Mouse (Mus musculus) neural tube, embryonic 12.5 days (tissue): Measurements from ENCODE around the gene Haus4. TPM values are rescaled to one million over a fixed set of nuclear protein-coding genes. Genes with fewer than 3 reads are reported as not detected.

ENCODE experiments used
- ATAC-seq: fragments of 200-750 bp; cut with Nextera tagmentation; 2 replicates; pipeline ENCODE4 v1.8.0; 2017; ENCODE audit warnings: low read depth, mild to moderate bottlenecking, moderate TSS enrichment, moderate library complexity; ENCODE audit not compliant: low FRiP score
- H3K27ac ChIP-seq: fragments of 300-500 bp; sonication (generic); 2 replicates; pipeline ENCODE4 v1.5.1; 2016
- H3K27me3 ChIP-seq: fragments of 300-500 bp; sonication (generic); replicated peaks from 2 replicates; pipeline ENCODE4 v1.6.1; 2016; ENCODE audit warnings: mild to moderate bottlenecking
- H3K36me3 ChIP-seq: fragments of 300-500 bp; sonication (generic); 2 replicates; pipeline ENCODE4 v1.6.1; 2016; ENCODE audit warnings: mild to moderate bottlenecking
- H3K4me1 ChIP-seq: fragments of 300-500 bp; sonication (generic); 2 replicates; pipeline ENCODE4 v1.6.1; 2016
- H3K4me2 ChIP-seq: fragments of 300-500 bp; sonication (generic); replicated peaks from 2 replicates; pipeline ENCODE4 v1.6.1; 2016; ENCODE audit warnings: mild to moderate bottlenecking
- H3K4me3 ChIP-seq: fragments of 300-500 bp; sonication (generic); 2 replicates; pipeline ENCODE4 v1.5.1; 2016
- H3K9ac ChIP-seq: fragments of 300-500 bp; sonication (generic); 2 replicates; pipeline ENCODE4 v1.6.1; 2016; ENCODE audit warnings: mild to moderate bottlenecking
- H3K9me3 ChIP-seq: fragments of 300-500 bp; sonication (generic); 2 replicates; pipeline ENCODE4 v1.6.1; 2016; ENCODE audit warnings: mild to moderate bottlenecking
- WGBS: fragments of 180-500 bp; shearing (Covaris S2); methylation state at CpG from one replicate; pipeline ENCODE4 v1.1.7; 2016; 5-methylcytosine and 5-hydroxymethylcytosine counted together
- polyA plus RNA-seq: library from polyadenylated mRNA; unstranded; fragments of >200 nt; fragmentation: Nextera tagmentation; extraction: Ambion mirVana; gene quantifications from 2 replicates; pipeline ENCODE4 v1.2.1, GENCODE M21; 2016

The Haus4 gene
- polyA plus RNA-seq, 1 experiment from 2014 or later = 37.9 TPM

DNA sequence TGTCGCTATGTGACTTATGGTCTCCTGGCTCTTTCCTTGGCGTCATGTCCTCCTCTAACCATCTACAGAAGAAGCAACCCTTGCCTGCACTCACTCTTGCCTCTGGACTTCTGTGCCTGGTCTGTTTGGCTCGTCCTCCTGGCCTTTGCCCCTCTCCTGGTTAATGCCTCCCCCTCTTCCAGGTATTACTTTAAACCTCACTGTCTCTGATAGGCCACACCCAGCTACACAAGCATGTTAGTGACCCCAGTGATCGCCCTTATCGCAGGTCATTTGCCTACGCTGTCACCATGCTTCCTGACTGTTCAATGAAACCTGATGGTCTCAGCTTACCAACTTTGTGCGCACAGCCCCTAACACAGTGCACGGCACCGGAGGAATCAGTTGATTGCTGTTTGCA is 28.1 kb upstream of the Haus4 start:
- no peak overlapping the region for H3K27ac ChIP-seq
- H3K4me2 ChIP-seq = no peak overlapping the region
- H3K9ac ChIP-seq = no peak overlapping the region
- 93% methylated on average over 9 of the region's 9 CpGs for WGBS
- peaks cover 16% of the 10 kb centered on the region; the same call in 1 of the 2 replicates for H3K36me3 ChIP-seq
- ATAC-seq = no peak
- no peak overlapping the region for H3K4me3 ChIP-seq
- no peaks in the 10 kb centered on the region for H3K27me3 ChIP-seq
- H3K4me1 ChIP-seq = 0 out of 2 replicates have a peak, but pooled peaks cover 8% of the 10 kb centered on the region
- no peaks in the 10 kb centered on the region for H3K9me3 ChIP-seq

DNA sequence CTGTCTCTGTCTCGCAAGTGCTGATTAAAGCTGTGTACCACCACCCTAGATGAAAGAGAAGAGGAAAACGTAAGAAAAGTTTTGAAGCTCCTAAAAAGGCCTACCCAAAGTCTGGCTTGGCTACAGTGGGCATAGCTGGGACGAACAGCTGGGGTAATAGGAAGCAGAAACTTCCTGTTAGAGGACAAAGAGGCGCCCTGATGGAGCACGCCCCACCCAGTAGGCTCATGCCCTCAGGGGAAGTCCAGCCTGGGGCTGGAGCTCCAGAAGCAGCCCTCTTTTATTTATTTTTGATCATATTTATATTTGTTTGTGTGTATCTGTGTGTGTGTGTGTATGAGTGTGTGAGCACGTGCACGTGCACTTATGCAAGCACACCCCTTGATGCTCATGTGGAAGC is 25.2 kb upstream of the Haus4 start:
- no peak for ATAC-seq
- Histone ChIP-seq H3K27me3 (peaks cover 12% of the 10 kb centered on the region; the same call in 1 of the 2 replicates), H3K4me3 (no peak overlapping the region), H3K9ac (no peak overlapping the region), H3K9me3 (no peaks in the 10 kb centered on the region), H3K36me3 (peaks cover 13% of the 10 kb centered on the region; the same call in 1 of the 2 replicates), H3K4me2 (no peak overlapping the region), H3K27ac (no peak overlapping the region), H3K4me1 (peaks cover 36% of the 10 kb centered on the region)
- 88% methylated on average over 7 of the region's 7 CpGs for WGBS

DNA sequence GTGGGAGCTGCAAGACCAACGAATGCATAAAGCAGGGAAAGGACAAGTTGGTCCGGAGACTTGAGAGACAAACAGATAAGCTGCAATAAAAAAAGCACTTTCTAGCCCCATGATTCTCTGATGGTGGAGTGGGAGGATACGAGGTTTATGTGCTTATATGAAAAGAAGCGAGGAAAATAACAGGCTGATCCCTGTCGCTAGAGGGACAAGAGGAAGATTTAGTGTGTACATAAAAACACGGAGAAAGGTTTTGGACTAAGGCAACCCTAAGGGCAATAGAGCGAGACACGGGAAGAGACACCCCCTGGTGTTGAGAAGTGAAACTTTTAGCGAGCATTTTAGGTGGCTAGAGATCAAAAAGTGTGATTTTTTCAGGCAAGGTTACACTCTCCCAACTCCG is 23.6 kb upstream of the Haus4 start:
- ATAC-seq = 0 out of 2 replicates have a peak, but pooled peaks have one; percentile 2

DNA sequence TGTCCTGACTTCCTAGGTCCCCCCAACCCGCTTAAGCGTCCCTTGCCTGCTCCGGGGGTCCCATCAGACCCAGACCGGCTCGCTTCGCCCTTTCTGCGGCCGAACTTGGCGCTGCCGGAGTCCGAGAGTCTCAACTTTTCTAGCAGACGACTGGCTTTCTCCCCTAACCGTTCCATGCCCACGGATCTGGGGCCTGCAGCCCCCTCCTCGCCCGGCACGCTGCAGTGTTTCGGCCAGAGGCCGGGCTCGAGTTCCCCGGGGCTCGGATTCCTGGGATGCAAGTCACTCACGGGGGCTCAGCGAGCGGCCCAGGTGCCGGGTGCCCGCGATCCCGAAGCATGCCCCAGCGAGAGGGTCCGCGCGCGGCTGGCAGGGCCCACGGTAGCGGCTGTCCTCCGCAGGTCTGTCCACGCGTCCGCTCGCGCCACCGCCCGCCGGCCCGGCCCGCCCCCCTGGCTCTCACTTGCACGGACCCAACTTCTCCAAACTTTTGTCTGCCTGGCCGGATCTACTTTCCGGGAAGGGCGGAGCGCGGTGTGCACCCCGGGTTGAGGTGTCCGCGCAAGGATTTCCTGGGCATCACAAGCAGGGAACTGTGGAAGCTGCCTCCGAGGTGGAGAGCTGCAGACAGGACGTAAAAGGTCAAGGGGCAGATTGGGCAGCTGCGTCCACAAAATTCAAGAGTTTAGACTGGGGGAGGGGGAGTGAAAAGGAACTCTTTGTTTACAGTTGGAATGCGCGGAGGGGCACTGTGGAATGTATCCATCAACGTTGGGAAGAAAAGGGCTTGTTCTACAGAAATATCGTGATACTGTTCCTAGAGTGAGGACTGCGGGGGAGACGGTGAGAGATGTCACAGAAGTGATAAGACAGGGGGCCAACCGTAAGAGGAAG is 22.9 kb upstream of the Haus4 start, which contains the start of gene Ajuba:
Gene Ajuba (minus strand): TSS at position 470 of the 894 bp plus-strand sequence.
- Histone ChIP-seq H3K36me3 (no peaks in the 10 kb centered on the region), H3K4me2 (peak within 1 kb of the TSS; percentile 75), H3K27ac (peak within 1 kb of the TSS; percentile 62), H3K4me3 (peak within 1 kb of the TSS; percentile 72), H3K9me3 (no peaks in the 10 kb centered on the region), H3K9ac (peak within 1 kb of the TSS; percentile 90), H3K27me3 (peaks cover 12% of the 10 kb centered on the region; the same call in 1 of the 2 replicates), H3K4me1 (peaks cover 59% of the 10 kb centered on the region)
- peak; percentile 51 for ATAC-seq
- WGBS = 1% methylated on average over 66 of the region's 66 CpGs

More for the DNA sequence above, 23.6 kb upstream of the Haus4 start:
- H3K4me1 ChIP-seq = peaks cover 51% of the 10 kb centered on the region
- no peak overlapping the region; the same call in 1 of the 2 replicates for H3K9ac ChIP-seq
- H3K4me3 ChIP-seq = peak overlapping the region; percentile 72
- under 1% methylated on average over 10 of the region's 10 CpGs for WGBS
- peak overlapping the region; percentile 75 for H3K4me2 ChIP-seq
- 0 out of 2 replicates have a peak, but pooled peaks cover 7% of the 10 kb centered on the region for H3K36me3 ChIP-seq
- no peaks in the 10 kb centered on the region for H3K9me3 ChIP-seq
- H3K27me3 ChIP-seq = peaks cover 12% of the 10 kb centered on the region; the same call in 1 of the 2 replicates
- H3K27ac ChIP-seq = 0 out of 2 replicates have a peak overlapping the region, but pooled peaks have one; percentile 62

DNA sequence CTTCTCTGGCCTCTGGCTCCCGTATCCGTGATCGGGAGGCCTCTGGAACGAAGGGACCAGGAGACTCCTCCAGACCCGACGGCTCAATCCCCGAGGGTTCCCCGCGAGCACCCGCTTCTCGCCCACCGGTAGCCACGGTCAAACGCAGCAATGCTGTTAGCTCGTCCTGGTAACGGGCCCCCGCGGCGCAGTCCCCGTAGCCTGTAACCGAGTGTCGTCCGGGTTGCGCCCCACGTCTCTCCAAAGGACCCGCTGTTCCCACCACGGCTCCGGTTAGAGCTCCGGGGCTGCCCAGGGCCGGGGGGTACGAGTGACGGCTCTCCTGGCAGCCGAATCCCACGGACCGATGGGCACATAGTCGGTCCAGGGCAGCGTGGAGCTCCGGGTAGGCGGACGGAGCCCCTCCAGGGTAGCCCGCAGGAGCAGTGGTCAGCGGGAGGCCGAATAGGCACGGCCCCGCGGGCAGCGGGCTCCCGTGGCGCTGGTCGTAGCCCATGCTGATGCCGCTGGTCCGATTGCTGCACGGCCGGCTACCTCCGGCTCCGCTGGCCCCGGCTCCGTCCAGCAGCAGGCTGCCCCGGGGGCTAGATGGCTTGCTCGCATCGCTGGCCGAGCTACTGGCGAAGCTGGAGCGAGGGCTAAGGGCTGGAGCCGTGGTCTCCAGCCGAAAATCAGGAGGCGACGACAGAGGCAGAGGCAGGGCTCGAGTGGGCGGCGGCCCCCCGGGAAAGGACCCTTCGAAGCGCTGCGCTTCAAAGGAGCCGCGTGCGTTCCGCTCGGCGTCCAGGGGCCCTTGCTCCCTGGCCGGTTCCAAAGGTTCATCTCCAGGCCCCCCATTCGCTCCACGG is 22.0 kb upstream of the Haus4 start:
- H3K4me1 ChIP-seq = peaks cover 62% of the 10 kb centered on the region
- under 1% methylated on average over 84 of the region's 84 CpGs for WGBS
- peak overlapping the region; percentile 75 for H3K4me2 ChIP-seq
- peak; percentile 8 for ATAC-seq
- peak overlapping the region; percentile 72 for H3K4me3 ChIP-seq
- H3K27ac ChIP-seq = peak overlapping the region; percentile 62
- H3K27me3 ChIP-seq = peaks cover 12% of the 10 kb centered on the region; the same call in 1 of the 2 replicates
- H3K9me3 ChIP-seq = no peaks in the 10 kb centered on the region
- H3K36me3 ChIP-seq = peaks cover 3% of the 10 kb centered on the region
- H3K9ac ChIP-seq = peak overlapping the region; percentile 90

DNA sequence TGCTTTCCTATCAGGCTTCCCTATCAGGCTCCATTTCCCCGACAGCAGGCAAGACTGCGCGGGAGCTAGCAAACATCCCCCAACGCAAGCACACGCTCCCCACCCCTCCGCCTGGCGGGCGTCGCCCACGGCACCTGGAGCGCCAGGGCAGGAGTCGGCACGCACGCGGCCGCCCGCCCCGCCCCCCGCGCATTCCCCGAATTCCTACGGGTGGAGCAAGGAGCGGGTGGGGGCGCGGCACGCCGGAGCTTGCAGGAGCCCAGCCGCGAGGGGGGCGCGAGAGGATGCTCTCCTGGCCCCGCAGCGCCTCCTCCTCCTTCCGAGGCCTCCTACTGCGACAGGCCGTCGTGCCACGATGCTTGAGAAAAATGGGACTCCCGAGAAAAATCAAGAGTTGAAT is 21.2 kb upstream of the Haus4 start:
- under 1% methylated on average over 39 of the region's 39 CpGs for WGBS

DNA sequence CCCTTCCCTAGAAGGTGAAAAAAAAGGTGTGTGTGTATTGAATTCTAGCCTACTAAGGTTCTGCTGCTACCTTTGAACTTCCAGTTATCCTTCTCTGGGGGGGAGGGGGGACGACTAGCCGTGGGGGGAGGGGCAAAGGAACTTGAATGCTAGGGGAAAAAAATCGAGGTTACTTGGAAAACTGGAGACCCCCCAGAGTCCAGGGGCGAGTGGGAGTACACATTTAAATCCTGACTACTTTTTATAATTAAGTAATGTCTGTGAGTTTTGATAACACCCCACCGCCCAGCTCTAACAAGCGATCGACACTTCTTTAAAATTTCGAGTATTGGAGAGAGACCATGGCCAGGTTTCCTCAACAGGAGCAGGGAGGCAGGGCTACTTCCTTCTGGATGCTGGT is 20.6 kb upstream of the Haus4 start:
- Histone ChIP-seq H3K27me3 (peaks cover 12% of the 10 kb centered on the region; the same call in 1 of the 2 replicates), H3K4me1 (peaks cover 66% of the 10 kb centered on the region), H3K36me3 (peaks cover 15% of the 10 kb centered on the region), H3K9ac (peak overlapping the region; percentile 90), H3K4me3 (peak overlapping the region; percentile 72), H3K9me3 (no peaks in the 10 kb centered on the region), H3K27ac (no peak overlapping the region), H3K4me2 (peak overlapping the region; percentile 75)
- no peak for ATAC-seq
- 2% methylated on average over 8 of the region's 8 CpGs for WGBS

More for the DNA sequence above, 21.2 kb upstream of the Haus4 start:
- Histone ChIP-seq H3K27me3 (peaks cover 12% of the 10 kb centered on the region; the same call in 1 of the 2 replicates), H3K9me3 (no peaks in the 10 kb centered on the region), H3K9ac (peak overlapping the region; percentile 90), H3K27ac (no peak overlapping the region), H3K4me3 (peak overlapping the region; percentile 72), H3K36me3 (peaks cover 10% of the 10 kb centered on the region), H3K4me1 (peaks cover 65% of the 10 kb centered on the region), H3K4me2 (peak overlapping the region; percentile 75)
- no peak for ATAC-seq

DNA sequence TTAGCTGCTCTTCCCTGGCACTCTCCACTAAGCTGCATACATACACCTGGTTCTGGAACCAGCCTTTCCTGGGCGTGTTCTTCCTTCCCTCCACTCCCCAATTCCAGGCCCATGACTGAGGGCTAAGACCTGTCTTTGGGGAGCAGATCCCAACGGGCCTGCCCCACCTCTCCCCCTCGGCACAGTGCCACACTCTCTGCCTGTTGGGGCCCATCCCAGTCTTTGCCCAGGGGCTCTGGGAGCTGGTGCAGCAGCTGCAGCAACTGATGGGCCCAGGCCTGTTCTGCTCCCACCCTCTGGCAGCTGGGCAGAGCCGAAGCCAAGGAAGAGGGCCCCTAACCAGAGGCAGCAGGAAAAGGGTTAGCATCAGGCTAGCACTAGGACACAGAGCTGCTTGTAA is 19.8 kb upstream of the Haus4 start:
- Histone ChIP-seq H3K4me3 (peak overlapping the region; percentile 72), H3K27me3 (peaks cover 12% of the 10 kb centered on the region; the same call in 1 of the 2 replicates), H3K9ac (peak overlapping the region; percentile 90), H3K36me3 (peaks cover 18% of the 10 kb centered on the region), H3K27ac (no peak overlapping the region), H3K4me1 (peaks cover 73% of the 10 kb centered on the region), H3K9me3 (no peaks in the 10 kb centered on the region), H3K4me2 (peak overlapping the region; percentile 75)
- ATAC-seq = no peak
- 12% methylated on average over 4 of the region's 4 CpGs for WGBS

DNA sequence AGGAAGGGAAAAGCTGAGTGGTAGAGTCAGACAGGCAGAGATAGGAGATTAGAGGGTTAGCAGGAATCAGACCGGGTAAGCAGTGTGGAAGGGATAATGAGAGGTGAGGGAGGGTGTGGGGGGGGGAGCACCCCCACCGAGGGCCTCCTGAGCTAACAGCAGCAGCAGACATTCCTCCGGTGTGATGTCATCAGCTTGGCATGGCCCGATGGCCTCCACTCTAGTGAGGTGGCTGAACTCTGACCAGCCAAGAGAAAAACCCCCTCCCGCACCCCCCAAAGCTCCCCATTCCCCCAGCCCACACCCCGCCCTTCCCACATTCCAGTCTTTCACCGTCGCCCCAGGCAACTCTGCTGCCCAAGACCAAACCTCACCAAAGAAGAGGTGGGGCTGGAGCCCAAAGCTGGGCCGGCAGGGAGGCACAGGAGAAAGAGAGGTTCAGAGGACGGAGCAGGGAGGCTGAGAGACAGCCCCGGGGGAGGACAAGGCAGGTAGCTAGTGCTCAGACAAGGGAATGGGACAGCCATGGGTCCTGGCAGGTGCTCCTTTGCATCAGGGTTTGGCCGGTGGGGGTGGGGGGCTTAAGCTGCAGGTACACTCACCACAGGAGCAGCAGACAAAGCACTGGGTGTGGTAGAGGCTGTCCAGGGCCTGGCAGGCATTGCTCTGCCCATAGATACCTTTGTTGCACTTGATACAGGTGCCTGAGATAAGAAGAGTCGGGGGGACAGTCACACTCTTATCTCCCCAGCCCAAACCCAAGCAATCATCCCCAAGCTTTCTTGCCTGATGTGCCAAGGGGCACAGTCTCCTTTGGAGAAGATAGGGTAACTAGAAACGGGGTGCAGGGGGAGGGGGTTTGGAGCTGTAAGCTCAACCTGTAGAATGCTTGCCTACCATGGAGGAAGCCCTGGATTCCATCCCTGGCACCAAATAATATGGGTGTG is 18.6 kb upstream of the Haus4 start:
- Histone ChIP-seq H3K9ac (peak overlapping the region; percentile 30; the same call in 1 of the 2 replicates), H3K4me1 (peaks cover 68% of the 10 kb centered on the region), H3K4me2 (peak overlapping the region; percentile 75), H3K27ac (no peak overlapping the region), H3K36me3 (peaks cover 27% of the 10 kb centered on the region), H3K9me3 (no peaks in the 10 kb centered on the region), H3K27me3 (peaks cover 12% of the 10 kb centered on the region; the same call in 1 of the 2 replicates), H3K4me3 (peak overlapping the region; percentile 72; the same call in 1 of the 2 replicates)
- ATAC-seq = peak; percentile 21; the same call in 1 of the 2 replicates
- WGBS = 7% methylated on average over 14 of the region's 14 CpGs

DNA sequence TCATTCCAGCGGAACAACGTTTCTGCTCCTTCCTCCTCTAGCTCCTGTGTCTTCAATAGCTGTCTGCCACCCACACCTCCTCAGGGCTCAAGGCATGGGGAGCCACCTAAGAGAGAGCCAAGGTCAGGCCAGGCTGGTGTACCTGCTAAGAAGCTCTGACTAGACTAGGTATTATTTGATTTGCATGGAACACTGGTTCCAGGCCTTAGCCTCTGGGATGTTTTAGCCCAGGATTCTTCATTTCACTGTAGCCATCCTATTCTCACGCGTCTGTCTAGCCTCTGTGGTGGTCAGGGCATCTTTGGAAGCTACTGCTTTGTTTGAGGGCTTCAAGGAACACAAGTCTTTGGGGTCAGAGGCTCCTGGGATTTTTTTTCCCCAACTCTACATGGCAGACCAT is 17.7 kb upstream of the Haus4 start:
- H3K27me3 ChIP-seq = peaks cover 10% of the 10 kb centered on the region; the same call in 1 of the 2 replicates
- 67% methylated on average over 4 of the region's 4 CpGs for WGBS
- ATAC-seq = no peak
- H3K9me3 ChIP-seq = no peaks in the 10 kb centered on the region
- H3K4me3 ChIP-seq = no peak overlapping the region
- H3K9ac ChIP-seq = no peak overlapping the region
- peak overlapping the region; percentile 75; the same call in 1 of the 2 replicates for H3K4me2 ChIP-seq
- H3K36me3 ChIP-seq = peaks cover 35% of the 10 kb centered on the region
- H3K4me1 ChIP-seq = peaks cover 61% of the 10 kb centered on the region
- no peak overlapping the region for H3K27ac ChIP-seq
